Mouse (Mus musculus): Measurements from ENCODE around the gene Gm10972.
"Not testable (repeated sequence)": the region's sequence is repeated elsewhere in the genome, so short reads cannot be mapped to it uniquely, and the experiment has no call there.

GRCm38 (mm10) chr3:94685989-94686772 lies 43.3 kb downstream of the Gm10972 start:
- TF ChIP-seq FLI1 (IDR thresholded peaks at IDR 0.05; ENCODE audit: low read length); GATA1 (IDR thresholded peaks at IDR 0.05; ENCODE audit: borderline replicate concordance, low read length): not testable (repeated sequence)

Data from megakaryocyte, embryonic 14.5 days (primary cell).